Mouse (Mus musculus) forebrain, embryonic 11.5 days (tissue): ENCODE measurements at regions not wholly inside any gene's neighbourhood (a gene's known extent, or its start where the extent isn't known, plus 50 kb on each side); places are given as distances from the start of the nearest gene placed in this dataset.
"Not testable (repeated sequence)": the region's sequence is repeated elsewhere in the genome, so short reads cannot be mapped to it uniquely, and the experiment has no call there.

ENCODE experiments used
- ATAC-seq: fragments of 200-750 bp; cut with Nextera tagmentation; replicated peaks from 2 replicates; pipeline ENCODE4 v1.8.0; 2017; ENCODE audit warnings: moderate TSS enrichment; ENCODE audit not compliant: low FRiP score
- DNase-seq: peaks from one replicate; pipeline ENCODE4 v3.0.0-alpha.2; 2017; ENCODE audit warnings: low spot score
- H3K27ac ChIP-seq: fragments of 300-500 bp; sonication (generic); 2 replicates; pipeline ENCODE4 v1.5.1; 2014; ENCODE audit warnings: low read depth, low read length
- H3K27me3 ChIP-seq: fragments of 300-500 bp; sonication (generic); 2 replicates; pipeline ENCODE4 v1.6.1; 2014; ENCODE audit warnings: mild to moderate bottlenecking, low read length, mixed read lengths; ENCODE audit not compliant: control insufficient read depth, insufficient read depth
- H3K36me3 ChIP-seq: fragments of 300-500 bp; sonication (generic); 2 replicates; pipeline ENCODE4 v1.6.1; 2014; ENCODE audit warnings: mild to moderate bottlenecking, low read length, moderate library complexity, mixed read lengths; ENCODE audit not compliant: control insufficient read depth, insufficient read depth
- H3K4me1 ChIP-seq: fragments of 300-500 bp; sonication (generic); replicated peaks from 2 replicates; pipeline ENCODE4 v1.6.1; 2014; ENCODE audit warnings: low read length, mixed read lengths; ENCODE audit not compliant: control insufficient read depth, insufficient read depth
- H3K4me2 ChIP-seq: fragments of 300-500 bp; sonication (generic); 2 replicates; pipeline ENCODE4 v1.6.1; 2014; ENCODE audit warnings: low read depth, mild to moderate bottlenecking, low read length, moderate library complexity, mixed read lengths; ENCODE audit not compliant: severe bottlenecking
- H3K4me3 ChIP-seq: fragments of 300-500 bp; sonication (generic); 2 replicates; pipeline ENCODE4 v1.5.1; 2014; ENCODE audit warnings: low read depth, low read length
- H3K9ac ChIP-seq: fragments of 300-500 bp; sonication (generic); 2 replicates; pipeline ENCODE4 v1.6.1; 2014; ENCODE audit warnings: low read length
- H3K9me3 ChIP-seq: fragments of 300-500 bp; sonication (generic); 2 replicates; pipeline ENCODE4 v1.6.1; 2016; ENCODE audit warnings: low read length, mixed read lengths; ENCODE audit not compliant: control insufficient read depth
- WGBS: fragments of 180-500 bp; shearing (Covaris S2); extraction: QIAGEN DNeasy Blood & Tissue Kit; methylation state at CpG from one replicate; pipeline ENCODE4 v1.1.7; 2014; 5-methylcytosine and 5-hydroxymethylcytosine counted together

DNA sequence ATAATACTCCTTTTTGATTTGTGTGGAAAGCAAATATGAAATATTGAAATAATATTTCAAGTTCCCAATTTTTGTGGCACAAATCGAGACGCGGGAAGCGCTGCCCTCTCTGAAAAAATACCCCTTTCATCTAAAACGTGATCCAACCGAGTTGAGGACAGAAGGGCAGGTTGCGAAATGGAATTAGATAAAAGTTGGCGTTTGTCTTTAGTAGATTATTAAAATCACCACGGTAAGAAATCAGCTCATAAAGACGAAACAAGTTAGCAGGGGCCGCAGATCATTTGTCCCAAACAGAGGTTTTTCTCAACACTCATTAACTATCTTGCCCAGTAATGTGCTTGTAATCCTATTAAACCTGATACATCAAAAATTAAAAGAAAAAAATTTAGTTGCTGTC is 364.2 kb upstream of the Fign start:
- 86% methylated on average over 11 of the region's 11 CpGs for WGBS
- Histone ChIP-seq H3K4me2 (no peak overlapping the region), H3K36me3 (no peaks in the 10 kb centered on the region)

GRCm38 (mm10) chr2:64461636-64462035 is 363.8 kb upstream of the Fign start:
- Histone ChIP-seq H3K9me3 (no peaks in the 10 kb centered on the region), H3K4me2 (no peak overlapping the region), H3K36me3 (no peaks in the 10 kb centered on the region), H3K4me3 (no peak overlapping the region), H3K27ac (no peak overlapping the region), H3K9ac (no peak overlapping the region), H3K27me3 (no peaks in the 10 kb centered on the region), H3K4me1 (no peaks in the 10 kb centered on the region)
- ATAC-seq (no peak), DNase-seq (no peak)
- 85% methylated on average over 9 of the region's 9 CpGs for WGBS

More for the DNA sequence above, 364.2 kb upstream of the Fign start:
- Histone ChIP-seq H3K9ac (no peak overlapping the region), H3K4me1 (no peaks in the 10 kb centered on the region), H3K4me3 (no peak overlapping the region), H3K27me3 (no peaks in the 10 kb centered on the region), H3K9me3 (no peaks in the 10 kb centered on the region), H3K27ac (no peak overlapping the region)
- no peak for DNase-seq
- no peak for ATAC-seq

- ATAC-seq (0 out of 2 replicates have a peak, but pooled peaks have one; percentile 52), DNase-seq (peak; percentile 60)
- Histone ChIP-seq H3K27me3 (no peaks in the 10 kb centered on the region), H3K36me3 (no peaks in the 10 kb centered on the region), H3K4me2 (no peak overlapping the region), H3K4me1 (no peaks in the 10 kb centered on the region), H3K9me3 (no peaks in the 10 kb centered on the region), H3K9ac (no peak overlapping the region), H3K27ac (no peak overlapping the region), H3K4me3 (no peak overlapping the region)
- 66% methylated on average over 5 of the region's 5 CpGs for WGBS
These were observed 360.3 kb upstream of the Fign start for GRCm38 (mm10) chr2:64458171-64458570.

DNA sequence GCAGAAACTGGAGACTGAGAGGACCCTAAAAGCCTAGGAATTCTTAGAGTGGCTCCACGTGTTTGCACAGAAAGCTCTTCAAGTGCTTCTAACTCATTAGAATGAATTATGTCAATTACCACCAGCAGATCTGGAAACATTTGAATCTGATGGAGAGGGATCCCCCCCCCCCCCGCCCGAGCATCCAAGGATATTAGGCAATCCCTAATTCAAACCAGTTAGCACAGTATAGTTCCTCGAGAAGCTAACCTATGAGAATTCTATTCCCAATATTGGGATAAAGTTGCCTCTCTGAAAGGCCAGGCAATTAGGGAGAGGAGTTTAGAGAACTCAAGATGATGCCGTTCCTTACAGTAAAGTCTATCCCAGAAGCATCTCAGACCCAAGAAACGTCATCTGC is 354.9 kb upstream of the Fign start:
- ATAC-seq (no peak), DNase-seq (no peak)
- no peaks in the 10 kb centered on the region for H3K27me3 ChIP-seq
- H3K9me3 ChIP-seq, result no peaks in the 10 kb centered on the region
- H3K36me3 ChIP-seq, result no peaks in the 10 kb centered on the region
- H3K4me3 ChIP-seq, result no peak overlapping the region
- no peak overlapping the region for H3K27ac ChIP-seq
- whole genome bisulfite sequencing, result 75% methylated on average over 6 of the region's 6 CpGs
- no peak overlapping the region for H3K4me2 ChIP-seq
- H3K4me1 ChIP-seq, result no peaks in the 10 kb centered on the region
- no peak overlapping the region for H3K9ac ChIP-seq

DNA sequence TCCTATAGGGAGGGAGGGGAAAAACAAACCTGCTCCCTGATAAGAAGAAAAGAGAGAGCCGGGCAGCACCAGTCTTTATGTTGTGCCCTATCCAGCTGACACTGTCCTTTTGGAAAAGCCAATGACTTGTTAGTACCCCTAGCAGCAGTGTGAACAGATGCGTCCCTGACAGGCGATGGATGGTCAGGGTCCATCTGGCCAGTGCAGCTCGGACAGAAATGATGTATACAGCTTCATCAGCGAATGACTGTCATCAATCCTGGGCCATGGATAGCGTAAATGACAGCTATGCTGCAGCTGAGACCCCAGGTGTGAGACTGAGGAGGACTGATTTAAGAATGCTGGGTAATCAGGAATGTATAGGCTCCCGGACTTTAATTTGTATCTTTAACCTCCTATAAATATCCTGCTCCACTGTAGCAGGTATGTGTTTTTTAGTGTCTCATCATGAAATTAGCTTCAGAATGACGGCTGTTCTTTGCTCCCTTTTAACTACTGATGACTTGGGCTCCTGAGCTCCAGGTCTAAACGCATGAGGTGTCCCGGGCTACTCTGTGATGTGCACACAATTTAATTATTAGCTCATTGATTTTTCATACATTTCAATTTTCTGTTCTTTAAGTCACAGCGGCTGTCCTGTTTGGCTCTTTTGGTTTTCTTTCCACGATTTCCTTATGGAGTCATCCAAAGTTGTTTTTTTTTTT is 353.9 kb upstream of the Fign start:
- no peak overlapping the region for H3K4me3 ChIP-seq
- no peaks in the 10 kb centered on the region for H3K27me3 ChIP-seq
- WGBS, result 81% methylated on average over 12 of the region's 12 CpGs
- no peaks in the 10 kb centered on the region for H3K36me3 ChIP-seq
- H3K9ac ChIP-seq, result no peak overlapping the region
- no peak overlapping the region for H3K4me2 ChIP-seq
- H3K4me1 ChIP-seq, result no peaks in the 10 kb centered on the region
- ATAC-seq (peak; percentile 59), DNase-seq (no peak)
- H3K27ac ChIP-seq, result no peak overlapping the region
- H3K9me3 ChIP-seq, result no peaks in the 10 kb centered on the region

- Histone ChIP-seq H3K27ac (no peak overlapping the region), H3K4me1 (no peaks in the 10 kb centered on the region), H3K9ac (no peak overlapping the region), H3K36me3 (no peaks in the 10 kb centered on the region), H3K9me3 (no peaks in the 10 kb centered on the region), H3K4me2 (no peak overlapping the region), H3K4me3 (no peak overlapping the region), H3K27me3 (no peaks in the 10 kb centered on the region)
- DNase-seq (no peak), ATAC-seq (no peak)
- 93% methylated on average over 3 of the region's 3 CpGs for WGBS
These were observed 345.3 kb upstream of the Fign start for GRCm38 (mm10) chr2:64443171-64443570.

DNA sequence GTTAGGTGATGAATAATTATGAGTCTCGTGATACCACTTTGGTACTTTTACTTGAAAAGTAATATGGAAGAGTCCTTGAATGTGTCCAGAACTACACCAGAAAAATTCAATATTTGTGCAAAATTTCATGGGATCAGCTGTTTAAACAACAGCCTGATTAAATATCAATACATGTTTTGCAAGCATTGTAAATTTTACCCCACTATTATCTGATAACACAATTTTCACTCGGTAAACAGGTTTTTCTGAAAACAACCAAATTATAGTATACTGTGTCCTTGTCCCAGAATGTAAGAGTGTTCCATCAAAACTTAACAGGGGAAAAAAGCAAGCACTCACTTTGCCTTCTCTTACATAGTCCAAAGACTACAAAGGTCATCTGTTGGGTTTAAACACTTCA is 343.1 kb upstream of the Fign start:
- Histone ChIP-seq H3K9ac (no peak overlapping the region), H3K27ac (no peak overlapping the region), H3K9me3 (no peaks in the 10 kb centered on the region), H3K27me3 (no peaks in the 10 kb centered on the region), H3K36me3 (no peaks in the 10 kb centered on the region), H3K4me3 (no peak overlapping the region), H3K4me1 (no peaks in the 10 kb centered on the region), H3K4me2 (no peak overlapping the region)
- ATAC-seq (no peak), DNase-seq (no peak)
- WGBS, result 92% methylated on average over 2 of the region's 2 CpGs

- H3K4me1 ChIP-seq, DNase-seq, H3K36me3 ChIP-seq, H3K9me3 ChIP-seq, H3K27ac ChIP-seq, H3K27me3 ChIP-seq, ATAC-seq, H3K4me3 ChIP-seq, H3K4me2 ChIP-seq, H3K9ac ChIP-seq: not testable (repeated sequence)
These were observed 319.3 kb upstream of the Fign start for GRCm38 (mm10) chr2:64417129-64417528.

GRCm38 (mm10) chr2:64413846-64414245 is 316.0 kb upstream of the Fign start:
- H3K36me3 ChIP-seq, result no peaks in the 10 kb centered on the region
- 76% methylated on average over 1 of the region's 1 CpGs for WGBS
- H3K27me3 ChIP-seq, result no peaks in the 10 kb centered on the region
- no peaks in the 10 kb centered on the region for H3K4me1 ChIP-seq
- H3K9ac ChIP-seq, result no peak overlapping the region
- ATAC-seq, result no peak
- H3K4me2 ChIP-seq, result no peak overlapping the region
- no peaks in the 10 kb centered on the region for H3K9me3 ChIP-seq
- no peak overlapping the region for H3K4me3 ChIP-seq
- no peak overlapping the region for H3K27ac ChIP-seq
- DNase-seq, result no peak
